Mouse (Mus musculus) erythroblast, embryonic 14.5 days (primary cell): ENCODE data around the gene Pde4d. TPM values are rescaled to one million over a fixed set of nuclear protein-coding genes. Genes with fewer than 3 reads are reported as not detected.

ENCODE experiments used
- H3K27me3 ChIP-seq: 2 replicates; pipeline ENCODE4 v1.6.1; 2012; ENCODE audit warnings: inconsistent platforms; ENCODE audit not compliant: control insufficient read depth
- H3K36me3 ChIP-seq: 2 replicates; pipeline ENCODE4 v1.6.1; 2012; ENCODE audit warnings: mild to moderate bottlenecking, inconsistent platforms; ENCODE audit not compliant: control insufficient read depth
- H3K4me1 ChIP-seq: 2 replicates; pipeline ENCODE4 v1.6.1; 2012; ENCODE audit warnings: inconsistent platforms; ENCODE audit not compliant: control insufficient read depth
- H3K4me3 ChIP-seq: replicated peaks from 2 replicates; pipeline ENCODE3; 2012; ENCODE audit warnings: moderate library complexity, mild to moderate bottlenecking, inconsistent platforms
- H3K9me3 ChIP-seq: 2 replicates; pipeline ENCODE4 v1.6.1; 2012; ENCODE audit warnings: low read length, inconsistent platforms, mixed read lengths; ENCODE audit not compliant: control insufficient read depth
- GATA1 ChIP-seq: IDR thresholded peaks from 2 replicates; pipeline ENCODE4 v1.6.1; 2012; ENCODE audit warnings: low read length, inconsistent platforms, mixed read lengths
- TAL1 ChIP-seq: IDR thresholded peaks from 3 replicates; pipeline ENCODE4 v1.6.1; 2012; ENCODE audit warnings: low read length, inconsistent platforms, mixed read lengths
- polyA plus RNA-seq: library from polyadenylated mRNA; stranded (reverse); fragments of >175 nt; gene quantifications from 2 replicates; pipeline ENCODE4 v1.2.3, GENCODE M21; 2012

The Pde4d gene
- polyA plus RNA-seq, 1 experiment = 0.23 TPM

GRCm38 (mm10) chr13:109260220-109260795 lies 810.6 kb downstream of the Pde4d start:
- H3K4me3 ChIP-seq = peak overlapping the region; percentile 48

GRCm38 (mm10) chr13:109260796-109261516 lies 811.2 kb downstream of the Pde4d start:
- no peaks in the 10 kb centered on the region for H3K36me3 ChIP-seq
- no peaks in the 10 kb centered on the region for H3K9me3 ChIP-seq
- H3K27me3 ChIP-seq = peaks cover 23% of the 10 kb centered on the region
- no peak for TF ChIP-seq TAL1
- no peak for TF ChIP-seq GATA1
- H3K4me3 ChIP-seq = peak overlapping the region; percentile 48
- no peaks in the 10 kb centered on the region for H3K4me1 ChIP-seq

More at GRCm38 (mm10) chr13:109260220-109260795, 810.6 kb downstream of the Pde4d start:
- Histone ChIP-seq H3K36me3 (no peaks in the 10 kb centered on the region), H3K4me1 (no peaks in the 10 kb centered on the region), H3K9me3 (no peaks in the 10 kb centered on the region), H3K27me3 (peaks cover 23% of the 10 kb centered on the region)
- TF ChIP-seq GATA1 (no peak), TAL1 (no peak)

- no peaks in the 10 kb centered on the region for H3K4me1 ChIP-seq
- no peaks in the 10 kb centered on the region for H3K36me3 ChIP-seq
- TF ChIP-seq GATA1 = no peak
- no peak for TF ChIP-seq TAL1
- peaks cover 23% of the 10 kb centered on the region for H3K27me3 ChIP-seq
- no peak overlapping the region for H3K4me3 ChIP-seq
- H3K9me3 ChIP-seq = no peaks in the 10 kb centered on the region
These were observed 812.0 kb downstream of the Pde4d start for GRCm38 (mm10) chr13:109261642-109262220.

GRCm38 (mm10) chr13:109262501-109262900 lies 812.8 kb downstream of the Pde4d start:
- Histone ChIP-seq H3K27me3 (peaks cover 23% of the 10 kb centered on the region), H3K4me3 (no peak overlapping the region), H3K4me1 (no peaks in the 10 kb centered on the region), H3K9me3 (no peaks in the 10 kb centered on the region), H3K36me3 (no peaks in the 10 kb centered on the region)
- TF ChIP-seq GATA1 (no peak), TAL1 (no peak)

GRCm38 (mm10) chr13:109263833-109264232 lies 814.1 kb downstream of the Pde4d start:
- Histone ChIP-seq H3K4me1 (no peaks in the 10 kb centered on the region), H3K36me3 (no peaks in the 10 kb centered on the region), H3K27me3 (peaks cover 22% of the 10 kb centered on the region), H3K9me3 (no peaks in the 10 kb centered on the region), H3K4me3 (no peak overlapping the region)
- TF ChIP-seq GATA1 (no peak), TAL1 (no peak)

- H3K4me3 ChIP-seq = no peak overlapping the region
- no peaks in the 10 kb centered on the region for H3K27me3 ChIP-seq
- H3K9me3 ChIP-seq = no peaks in the 10 kb centered on the region
- H3K36me3 ChIP-seq = no peaks in the 10 kb centered on the region
- no peaks in the 10 kb centered on the region for H3K4me1 ChIP-seq
- TF ChIP-seq TAL1 (no peak), GATA1 (no peak)
These were observed 818.5 kb downstream of the Pde4d start for GRCm38 (mm10) chr13:109268253-109268652.

- no peaks in the 10 kb centered on the region for H3K4me1 ChIP-seq
- H3K9me3 ChIP-seq = no peaks in the 10 kb centered on the region
- no peaks in the 10 kb centered on the region for H3K27me3 ChIP-seq
- no peak overlapping the region for H3K4me3 ChIP-seq
- no peak for TF ChIP-seq GATA1
- TF ChIP-seq TAL1 = no peak
- no peaks in the 10 kb centered on the region for H3K36me3 ChIP-seq
These were observed 819.0 kb downstream of the Pde4d start for GRCm38 (mm10) chr13:109268659-109269322.

- Histone ChIP-seq H3K4me3 (no peak overlapping the region), H3K27me3 (no peaks in the 10 kb centered on the region), H3K9me3 (no peaks in the 10 kb centered on the region), H3K36me3 (no peaks in the 10 kb centered on the region), H3K4me1 (no peaks in the 10 kb centered on the region)
- TF ChIP-seq TAL1 (no peak), GATA1 (no peak)
These were observed 825.1 kb downstream of the Pde4d start for GRCm38 (mm10) chr13:109274869-109275268.

GRCm38 (mm10) chr13:109277792-109278191 lies 828.0 kb downstream of the Pde4d start:
- Histone ChIP-seq H3K9me3 (no peaks in the 10 kb centered on the region), H3K4me3 (no peak overlapping the region), H3K36me3 (no peaks in the 10 kb centered on the region), H3K27me3 (no peaks in the 10 kb centered on the region), H3K4me1 (no peaks in the 10 kb centered on the region)
- TF ChIP-seq TAL1 = no peak
- no peak for TF ChIP-seq GATA1
